Mouse (Mus musculus): ENCODE data around the gene Gpatch8.
"Not testable (repeated sequence)": the region's sequence is repeated elsewhere in the genome, so short reads cannot be mapped to it uniquely, and the experiment has no call there.

Gpatch8 gene

GRCm38 (mm10) chr11:102557386-102557785 is 1.2 kb upstream of the Gpatch8 start:
- DNase-seq (ENCODE audit: low read depth, low spot score) = no peak
- H3K27me3 ChIP-seq (ENCODE audit: control insufficient read depth, insufficient read depth, low read length, poor library complexity, severe bottlenecking) = no peaks in the 10 kb centered on the region
- no peaks in the 10 kb centered on the region for H3K36me3 ChIP-seq (ENCODE audit: control insufficient read depth, insufficient read depth, low read length, poor library complexity, severe bottlenecking)

GRCm38 (mm10) chr11:102556716-102557074 is 503 bp upstream of the Gpatch8 start:
- no peaks in the 10 kb centered on the region for H3K27me3 ChIP-seq (ENCODE audit: control insufficient read depth, insufficient read depth, low read length, poor library complexity, severe bottlenecking)
- no peaks in the 10 kb centered on the region for H3K36me3 ChIP-seq (ENCODE audit: control insufficient read depth, insufficient read depth, low read length, poor library complexity, severe bottlenecking)
- no peak for DNase-seq (ENCODE audit: low read depth, low spot score)

- H3K27me3 ChIP-seq (ENCODE audit: control insufficient read depth, insufficient read depth, low read length, poor library complexity, severe bottlenecking) = no peaks in the 10 kb centered on the region
- no peak for DNase-seq (ENCODE audit: low read depth, low spot score)
- no peaks in the 10 kb centered on the region for H3K36me3 ChIP-seq (ENCODE audit: control insufficient read depth, insufficient read depth, low read length, poor library complexity, severe bottlenecking)
Measured at GRCm38 (mm10) chr11:102555400-102556030, 677 bp downstream of the Gpatch8 start.

- no peaks in the 10 kb centered on the region for H3K27me3 ChIP-seq (ENCODE audit: control insufficient read depth, insufficient read depth, low read length, poor library complexity, severe bottlenecking)
- peak; percentile 23 for DNase-seq (ENCODE audit: low read depth, low spot score)
Measured at GRCm38 (mm10) chr11:102552051-102552450, 4.1 kb downstream of the Gpatch8 start.

GRCm38 (mm10) chr11:102551176-102551575 is 5.0 kb downstream of the Gpatch8 start:
- Histone ChIP-seq H3K36me3 (ENCODE audit: control insufficient read depth, insufficient read depth, low read length, poor library complexity, severe bottlenecking) (no peaks in the 10 kb centered on the region), H3K27me3 (ENCODE audit: control insufficient read depth, insufficient read depth, low read length, poor library complexity, severe bottlenecking) (no peaks in the 10 kb centered on the region)
- no peak for DNase-seq (ENCODE audit: low read depth, low spot score)

More at GRCm38 (mm10) chr11:102552051-102552450, 4.1 kb downstream of the Gpatch8 start:
- no peaks in the 10 kb centered on the region for H3K36me3 ChIP-seq (ENCODE audit: control insufficient read depth, insufficient read depth, low read length, poor library complexity, severe bottlenecking)

GRCm38 (mm10) chr11:102541471-102541870 is 14.7 kb downstream of the Gpatch8 start:
- DNase-seq (ENCODE audit: low read depth, low spot score) = no peak
- Histone ChIP-seq H3K27me3 (ENCODE audit: control insufficient read depth, insufficient read depth, low read length, poor library complexity, severe bottlenecking) (no peaks in the 10 kb centered on the region), H3K36me3 (ENCODE audit: control insufficient read depth, insufficient read depth, low read length, poor library complexity, severe bottlenecking) (peaks cover 2% of the 10 kb centered on the region; the same call in 1 of the 2 replicates)

GRCm38 (mm10) chr11:102540286-102540685 is 15.9 kb downstream of the Gpatch8 start:
- DNase-seq (ENCODE audit: low read depth, low spot score); H3K27me3 ChIP-seq (ENCODE audit: control insufficient read depth, insufficient read depth, low read length, poor library complexity, severe bottlenecking); H3K36me3 ChIP-seq (ENCODE audit: control insufficient read depth, insufficient read depth, low read length, poor library complexity, severe bottlenecking): not testable (repeated sequence)

- no peak for DNase-seq (ENCODE audit: low read depth, low spot score)
Measured at GRCm38 (mm10) chr11:102539690-102540089, 16.5 kb downstream of the Gpatch8 start.

GRCm38 (mm10) chr11:102536210-102536609 is 20.0 kb downstream of the Gpatch8 start:
- no peaks in the 10 kb centered on the region for H3K27me3 ChIP-seq (ENCODE audit: control insufficient read depth, insufficient read depth, low read length, poor library complexity, severe bottlenecking)
- no peak for DNase-seq (ENCODE audit: low read depth, low spot score)
- H3K36me3 ChIP-seq (ENCODE audit: control insufficient read depth, insufficient read depth, low read length, poor library complexity, severe bottlenecking) = peaks cover 2% of the 10 kb centered on the region; the same call in 1 of the 2 replicates

More at GRCm38 (mm10) chr11:102539690-102540089, 16.5 kb downstream of the Gpatch8 start:
- H3K36me3 ChIP-seq (ENCODE audit: control insufficient read depth, insufficient read depth, low read length, poor library complexity, severe bottlenecking) = peaks cover 2% of the 10 kb centered on the region; the same call in 1 of the 2 replicates
- no peaks in the 10 kb centered on the region for H3K27me3 ChIP-seq (ENCODE audit: control insufficient read depth, insufficient read depth, low read length, poor library complexity, severe bottlenecking)

- no peaks in the 10 kb centered on the region for H3K27me3 ChIP-seq (ENCODE audit: control insufficient read depth, insufficient read depth, low read length, poor library complexity, severe bottlenecking)
- DNase-seq (ENCODE audit: low read depth, low spot score) = no peak
- H3K36me3 ChIP-seq (ENCODE audit: control insufficient read depth, insufficient read depth, low read length, poor library complexity, severe bottlenecking) = peaks cover 2% of the 10 kb centered on the region; the same call in 1 of the 2 replicates
Measured at GRCm38 (mm10) chr11:102534078-102534477, 22.1 kb downstream of the Gpatch8 start.

GRCm38 (mm10) chr11:102531425-102531824 is 24.8 kb downstream of the Gpatch8 start:
- DNase-seq (ENCODE audit: low read depth, low spot score) = no peak

GRCm38 (mm10) chr11:102514793-102515424 is 41.3 kb downstream of the Gpatch8 start:
- Histone ChIP-seq H3K27me3 (ENCODE audit: control insufficient read depth, insufficient read depth, low read length, poor library complexity, severe bottlenecking) (no peaks in the 10 kb centered on the region), H3K36me3 (ENCODE audit: control insufficient read depth, insufficient read depth, low read length, poor library complexity, severe bottlenecking) (0 out of 2 replicates have a peak, but pooled peaks cover 2% of the 10 kb centered on the region)
- no peak for DNase-seq (ENCODE audit: low read depth, low spot score)

More at GRCm38 (mm10) chr11:102531425-102531824, 24.8 kb downstream of the Gpatch8 start:
- Histone ChIP-seq H3K27me3 (ENCODE audit: control insufficient read depth, insufficient read depth, low read length, poor library complexity, severe bottlenecking) (no peaks in the 10 kb centered on the region), H3K36me3 (ENCODE audit: control insufficient read depth, insufficient read depth, low read length, poor library complexity, severe bottlenecking) (no peaks in the 10 kb centered on the region)

- no peaks in the 10 kb centered on the region for H3K27me3 ChIP-seq (ENCODE audit: control insufficient read depth, insufficient read depth, low read length, poor library complexity, severe bottlenecking)
- no peak for DNase-seq (ENCODE audit: low read depth, low spot score)
- H3K36me3 ChIP-seq (ENCODE audit: control insufficient read depth, insufficient read depth, low read length, poor library complexity, severe bottlenecking) = peaks cover 2% of the 10 kb centered on the region; the same call in 1 of the 2 replicates
Measured at GRCm38 (mm10) chr11:102510226-102510625, 46.0 kb downstream of the Gpatch8 start.

- Histone ChIP-seq H3K27me3 (ENCODE audit: control insufficient read depth, insufficient read depth, low read length, poor library complexity, severe bottlenecking) (no peaks in the 10 kb centered on the region), H3K36me3 (ENCODE audit: control insufficient read depth, insufficient read depth, low read length, poor library complexity, severe bottlenecking) (peaks cover 3% of the 10 kb centered on the region)
- DNase-seq (ENCODE audit: low read depth, low spot score) = no peak
Measured at GRCm38 (mm10) chr11:102496732-102497131, 59.5 kb downstream of the Gpatch8 start.

GRCm38 (mm10) chr11:102496206-102496605 is 60.0 kb downstream of the Gpatch8 start:
- no peaks in the 10 kb centered on the region for H3K27me3 ChIP-seq (ENCODE audit: control insufficient read depth, insufficient read depth, low read length, poor library complexity, severe bottlenecking)
- no peak for DNase-seq (ENCODE audit: low read depth, low spot score)
- H3K36me3 ChIP-seq (ENCODE audit: control insufficient read depth, insufficient read depth, low read length, poor library complexity, severe bottlenecking) = peaks cover 3% of the 10 kb centered on the region
